Mouse (Mus musculus): ENCODE results near the gene Elf3. TPM values are rescaled to one million over a fixed set of nuclear protein-coding genes. Genes with fewer than 3 reads are reported as not detected.

Elf3 gene
- total RNA-seq (2017), result not detected in 2 replicates

DNA sequence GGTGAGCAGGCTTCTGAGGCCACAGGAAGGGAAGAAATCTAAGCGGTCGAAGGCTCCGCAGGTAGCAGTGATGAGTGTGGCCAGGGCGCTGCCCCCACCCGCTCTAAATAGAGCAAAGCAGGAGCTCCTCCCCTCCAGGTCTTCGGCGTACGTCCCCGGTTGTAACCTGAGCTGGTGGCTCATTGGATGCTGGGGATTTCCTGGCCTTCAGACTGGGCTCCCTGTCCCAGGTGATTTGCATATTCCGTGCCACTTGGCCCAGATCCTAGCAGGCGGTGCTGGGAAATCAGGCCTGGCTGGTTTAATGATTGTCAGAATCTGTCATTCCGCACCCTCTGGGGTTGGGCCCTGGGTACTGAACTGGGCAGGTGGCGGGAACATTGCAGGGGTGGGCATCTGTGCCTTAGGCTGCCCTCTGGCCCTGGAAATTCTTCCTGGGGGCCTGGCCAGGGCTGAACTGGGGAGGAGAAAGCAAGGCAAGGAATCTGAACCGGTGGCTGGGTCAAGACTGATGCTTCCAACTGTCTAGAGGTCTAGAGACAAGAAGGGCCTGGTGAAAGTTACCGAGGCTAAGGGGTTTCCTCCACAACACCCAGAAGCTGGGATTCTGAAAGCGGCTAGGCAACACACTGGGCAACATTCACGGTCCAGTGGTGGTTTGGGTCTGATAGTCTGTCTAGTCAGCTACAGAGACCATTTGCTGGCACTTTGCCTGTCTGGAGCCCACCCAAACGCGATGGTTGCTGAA, at the start of gene Elf3:
TSS of gene Elf3 (minus strand) at position 189 of the 748 bp plus-strand sequence.
- no peak for ATAC-seq (replicated peaks in 1 of 2; ENCODE audit: insufficient read depth in 1 of 2, low FRiP score in 2 of 2, low TSS enrichment in 1 of 2, low read depth in 1 of 2, poor library complexity in 2 of 2, severe bottlenecking in 2 of 2)

DNA sequence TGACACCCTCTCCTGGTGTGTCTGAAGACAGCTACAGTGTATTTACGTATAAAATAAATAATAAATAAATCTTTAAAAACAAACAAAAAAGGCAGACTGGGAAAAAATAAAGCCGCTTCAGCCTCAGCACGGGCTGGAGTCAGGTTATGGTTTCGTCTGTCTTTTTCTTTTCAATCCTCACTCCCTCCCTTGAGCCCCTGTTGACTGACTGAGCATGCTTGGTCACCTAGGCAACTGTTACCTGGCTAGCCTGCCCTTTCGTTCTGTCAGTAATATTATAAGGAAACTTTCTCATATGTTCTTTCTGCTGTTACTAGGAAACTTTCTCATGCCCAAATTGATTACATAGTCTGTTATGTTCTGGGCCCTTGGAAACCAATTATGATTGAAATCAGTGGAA, 32.5 kb upstream of the Elf3 start:
- ATAC-seq (replicated peaks in 1 of 2; ENCODE audit: insufficient read depth in 1 of 2, low FRiP score in 2 of 2, low TSS enrichment in 1 of 2, low read depth in 1 of 2, poor library complexity in 2 of 2, severe bottlenecking in 2 of 2), result no peak

DNA sequence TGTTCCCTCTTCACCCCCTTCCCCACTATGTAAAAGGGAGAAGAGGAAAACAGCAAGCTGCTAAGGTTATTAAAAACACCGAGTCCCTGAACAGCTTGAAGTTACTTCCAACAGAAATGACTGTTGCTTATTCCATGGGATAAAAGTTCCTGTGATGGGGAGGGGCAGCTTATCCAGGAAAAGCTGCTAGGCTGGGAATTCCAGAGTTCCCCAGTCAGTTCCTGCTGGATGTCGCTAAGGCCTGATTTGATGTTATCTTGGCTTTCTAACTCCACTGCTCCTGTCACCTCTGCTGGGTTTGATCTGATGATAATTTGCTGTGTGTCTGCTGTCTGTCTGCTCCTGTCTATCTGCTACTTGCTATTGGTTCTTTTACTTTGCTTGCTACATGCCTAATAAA, 27.9 kb upstream of the Elf3 start:
- no peak for ATAC-seq (replicated peaks in 1 of 2; ENCODE audit: insufficient read depth in 1 of 2, low FRiP score in 2 of 2, low TSS enrichment in 1 of 2, low read depth in 1 of 2, poor library complexity in 2 of 2, severe bottlenecking in 2 of 2)

DNA sequence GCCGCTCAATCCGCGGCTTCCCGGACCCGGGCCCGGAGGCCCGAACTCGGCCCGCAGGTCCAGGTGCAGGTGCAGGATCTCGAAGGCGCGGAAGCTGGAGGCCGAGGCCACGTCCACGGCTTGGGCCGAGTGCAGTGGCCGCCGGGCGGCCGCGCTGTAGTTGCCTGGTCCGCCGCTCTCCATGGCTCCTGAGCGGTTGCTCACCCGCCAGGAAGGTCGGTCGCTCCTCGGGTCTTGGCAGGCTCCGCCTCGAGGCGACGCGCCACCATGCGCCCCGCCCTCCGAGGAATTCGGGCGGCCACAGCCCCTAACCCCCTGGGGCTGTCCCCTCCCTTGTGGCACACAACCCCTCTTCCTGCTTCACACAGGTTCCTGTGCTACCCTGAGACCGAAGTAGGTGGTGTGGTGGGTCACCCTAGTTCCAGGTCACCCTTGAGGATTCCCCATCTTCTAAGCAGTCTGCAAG, 25.5 kb upstream of the Elf3 start, which contains the start of gene Rnpep:
TSS of gene Rnpep (minus strand) at position 259 of the 466 bp plus-strand sequence.
- ATAC-seq (replicated peaks in 1 of 2; ENCODE audit: insufficient read depth in 1 of 2, low FRiP score in 2 of 2, low TSS enrichment in 1 of 2, low read depth in 1 of 2, poor library complexity in 2 of 2, severe bottlenecking in 2 of 2), result peak; percentile 52 to 57

DNA sequence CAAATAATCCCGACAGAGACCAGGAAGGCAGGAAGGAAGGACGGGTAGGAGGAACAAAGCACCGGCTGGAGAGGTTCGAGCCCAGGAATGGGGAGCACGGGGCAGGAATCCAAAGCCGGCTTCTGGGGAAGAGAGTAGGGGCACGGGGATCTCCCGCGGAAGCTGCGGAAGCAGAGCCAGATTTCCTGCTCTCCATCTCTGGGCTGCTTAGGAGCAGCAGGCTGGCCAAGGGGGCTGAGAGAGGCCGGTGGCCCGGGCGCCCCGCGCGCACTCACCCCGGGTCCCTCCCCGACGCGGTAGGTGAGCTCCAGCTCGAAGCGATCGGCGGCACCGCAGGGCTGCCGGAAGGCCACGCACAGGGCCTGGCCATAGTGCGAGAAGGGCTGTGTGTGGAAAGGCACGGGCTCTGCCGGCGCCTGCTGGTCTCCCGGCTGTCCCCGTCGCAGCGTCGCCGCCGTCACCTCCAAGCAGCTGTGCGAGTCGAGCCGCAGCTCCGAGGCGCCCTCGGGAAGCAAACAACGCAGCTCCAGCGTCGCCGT, 25.0 kb upstream of the Elf3 start:
- ATAC-seq (replicated peaks in 1 of 2; ENCODE audit: insufficient read depth in 1 of 2, low FRiP score in 2 of 2, low TSS enrichment in 1 of 2, low read depth in 1 of 2, poor library complexity in 2 of 2, severe bottlenecking in 2 of 2), result peak in 1 of 2 experiments; percentile 20; a peak in 1 of 4 replicates

DNA sequence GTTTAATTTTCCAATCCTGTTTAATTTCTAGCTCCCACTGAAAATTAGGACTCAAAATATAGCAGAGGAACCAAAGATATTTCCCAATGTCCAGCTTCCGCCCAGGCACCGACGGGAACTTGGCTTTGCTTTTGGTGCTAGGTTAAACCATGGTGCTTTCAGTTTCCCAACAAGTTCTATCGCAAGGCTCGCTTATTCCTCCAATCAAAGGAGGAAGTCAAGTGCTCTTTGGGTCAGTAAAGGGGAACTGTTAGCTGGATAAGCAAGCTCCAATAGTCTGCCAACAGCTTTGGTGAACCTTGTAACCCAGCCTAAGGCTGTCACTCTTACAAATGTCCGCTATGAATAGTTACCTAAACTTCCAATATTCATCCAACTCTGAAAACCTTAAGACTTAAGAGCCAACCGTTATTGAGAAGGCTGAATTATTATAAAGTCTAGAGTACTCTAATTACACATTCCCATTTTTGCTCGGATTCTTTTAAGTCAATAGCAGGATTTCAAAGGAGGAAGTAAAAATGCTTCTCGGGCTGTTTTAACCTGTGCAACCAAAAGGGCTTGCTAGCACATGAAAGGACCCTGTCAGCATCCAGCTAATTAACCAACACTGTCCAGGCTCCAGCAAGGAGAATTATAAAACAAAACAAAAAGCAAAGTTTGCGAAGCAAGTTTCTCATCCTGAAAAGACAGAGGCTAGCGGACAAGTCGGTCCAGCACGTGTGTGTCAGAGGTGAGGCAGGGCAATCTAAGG, 24.3 kb upstream of the Elf3 start:
- ATAC-seq (replicated peaks in 1 of 2; ENCODE audit: insufficient read depth in 1 of 2, low FRiP score in 2 of 2, low TSS enrichment in 1 of 2, low read depth in 1 of 2, poor library complexity in 2 of 2, severe bottlenecking in 2 of 2), result peak; percentile 76 to 84

DNA sequence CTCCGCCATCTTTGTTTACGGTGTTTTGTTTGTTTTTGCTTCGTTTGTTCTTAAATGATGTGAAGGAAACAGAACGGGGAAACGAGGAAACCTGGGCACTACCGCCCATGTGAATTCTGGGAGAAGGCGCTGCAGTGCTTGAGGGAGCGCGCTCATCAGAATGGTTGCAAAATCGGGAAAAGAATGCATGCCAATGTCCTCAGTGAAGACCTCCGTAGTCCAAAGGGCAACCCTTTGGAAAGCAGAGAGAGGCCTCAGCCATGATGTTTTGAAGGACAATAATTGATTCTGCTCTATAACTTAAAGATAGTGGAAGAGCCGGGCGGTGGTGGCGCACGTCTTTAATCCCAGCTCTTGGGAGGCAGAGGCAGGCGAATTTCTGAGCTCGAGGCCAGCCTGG, 23.5 kb upstream of the Elf3 start:
- no peak for ATAC-seq (replicated peaks in 1 of 2; ENCODE audit: insufficient read depth in 1 of 2, low FRiP score in 2 of 2, low TSS enrichment in 1 of 2, low read depth in 1 of 2, poor library complexity in 2 of 2, severe bottlenecking in 2 of 2)

DNA sequence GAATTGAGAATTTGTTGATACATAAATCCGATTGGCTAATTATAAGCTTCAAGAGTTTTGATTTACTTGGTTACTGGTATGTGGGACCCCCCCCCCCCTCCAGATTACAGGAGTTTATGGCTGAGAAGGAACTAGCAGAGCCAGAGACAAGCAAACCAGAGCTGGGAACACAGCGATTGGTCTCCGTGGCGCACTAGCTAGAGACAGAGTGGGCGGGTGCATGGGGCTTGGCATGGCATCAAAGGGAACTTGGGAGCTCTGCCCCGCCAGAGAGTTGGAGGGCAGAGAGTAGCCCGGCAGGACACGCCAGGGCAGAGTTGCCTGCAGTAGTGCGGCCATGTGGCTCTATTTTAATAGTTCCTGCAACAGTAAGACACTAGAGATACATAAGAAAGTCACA, 22.3 kb upstream of the Elf3 start:
- peak; percentile 43 to 55; a peak in 3 of 4 replicates for ATAC-seq (replicated peaks in 1 of 2; ENCODE audit: insufficient read depth in 1 of 2, low FRiP score in 2 of 2, low TSS enrichment in 1 of 2, low read depth in 1 of 2, poor library complexity in 2 of 2, severe bottlenecking in 2 of 2)

DNA sequence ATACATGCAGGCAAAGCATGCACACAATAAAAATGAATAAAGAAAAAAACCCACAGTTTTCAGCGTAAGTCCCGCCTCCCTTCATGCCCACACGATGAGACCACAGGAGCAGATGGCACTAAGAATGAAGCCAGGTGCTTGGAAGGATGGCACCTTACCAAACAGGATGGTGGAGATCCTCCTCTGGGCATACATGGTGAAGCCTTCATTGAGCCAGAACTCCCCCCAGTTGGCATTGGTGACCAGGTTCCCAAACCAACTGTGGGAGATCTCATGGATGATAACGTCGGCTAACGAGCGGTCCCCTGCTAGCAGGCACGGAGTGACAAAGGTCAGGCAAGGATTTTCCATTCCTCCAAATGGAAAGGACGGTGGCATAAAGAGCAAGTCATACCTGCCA, 13.0 kb upstream of the Elf3 start:
- no peak for ATAC-seq (replicated peaks in 1 of 2; ENCODE audit: insufficient read depth in 1 of 2, low FRiP score in 2 of 2, low TSS enrichment in 1 of 2, low read depth in 1 of 2, poor library complexity in 2 of 2, severe bottlenecking in 2 of 2)

DNA sequence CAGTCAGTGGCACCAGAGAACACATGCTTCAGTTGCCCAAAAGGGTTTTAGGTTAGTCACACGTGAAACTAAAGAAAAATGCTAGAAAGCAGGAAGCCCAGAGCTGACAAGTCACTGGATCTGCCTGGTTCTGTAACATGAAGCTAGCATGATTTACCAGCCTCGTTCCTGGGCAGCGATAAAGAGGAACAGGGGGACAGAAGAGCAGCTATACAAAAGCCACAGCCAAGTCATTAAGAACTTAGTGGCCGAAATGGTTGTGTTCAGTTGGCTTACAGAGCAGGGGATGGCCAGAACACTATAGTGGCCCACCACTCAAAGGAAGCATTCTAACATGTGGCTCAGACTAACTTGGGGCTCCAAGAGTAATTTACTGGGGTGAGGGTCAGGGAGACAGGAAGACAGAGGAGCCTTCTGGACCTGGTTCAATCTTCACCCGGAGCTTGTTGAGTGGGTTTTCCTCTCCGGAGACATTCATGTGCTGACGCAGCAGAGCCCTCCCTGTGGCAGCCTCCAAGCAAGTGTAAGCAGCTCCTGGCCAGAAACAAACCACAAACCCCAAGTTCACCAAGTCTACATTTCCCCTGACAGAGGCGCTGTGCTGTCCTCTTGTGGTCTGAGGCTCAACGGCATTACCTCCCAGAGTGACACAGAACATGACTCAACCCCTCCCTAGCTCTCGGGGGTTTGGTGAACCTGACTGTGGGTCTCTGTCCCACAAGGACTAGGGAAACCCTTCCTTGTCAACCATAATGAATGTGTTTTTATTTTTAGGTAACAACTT, 9.5 kb upstream of the Elf3 start:
- ATAC-seq (replicated peaks in 1 of 2; ENCODE audit: insufficient read depth in 1 of 2, low FRiP score in 2 of 2, low TSS enrichment in 1 of 2, low read depth in 1 of 2, poor library complexity in 2 of 2, severe bottlenecking in 2 of 2), result peak; percentile 94 to 96

DNA sequence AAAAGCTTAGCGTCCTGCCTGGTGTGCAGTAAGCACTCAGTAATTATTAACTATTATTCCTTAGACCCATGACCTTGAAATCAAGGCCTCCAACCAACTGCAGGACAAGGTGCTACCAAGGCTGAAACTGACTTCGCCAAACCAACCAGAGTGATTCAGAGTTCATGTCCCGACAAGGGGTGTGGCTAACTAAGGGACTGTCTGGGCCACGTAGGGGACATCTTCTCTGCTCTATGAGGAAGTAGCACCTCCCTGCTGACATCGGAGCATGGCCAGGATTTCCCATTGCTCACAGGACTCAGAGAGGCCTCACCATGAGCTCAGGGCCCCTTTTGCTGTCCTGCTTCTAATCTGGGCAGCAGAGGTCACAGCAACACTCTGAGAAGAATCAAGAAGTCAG, 7.5 kb upstream of the Elf3 start:
- ATAC-seq (replicated peaks in 1 of 2; ENCODE audit: insufficient read depth in 1 of 2, low FRiP score in 2 of 2, low TSS enrichment in 1 of 2, low read depth in 1 of 2, poor library complexity in 2 of 2, severe bottlenecking in 2 of 2), result no peak

DNA sequence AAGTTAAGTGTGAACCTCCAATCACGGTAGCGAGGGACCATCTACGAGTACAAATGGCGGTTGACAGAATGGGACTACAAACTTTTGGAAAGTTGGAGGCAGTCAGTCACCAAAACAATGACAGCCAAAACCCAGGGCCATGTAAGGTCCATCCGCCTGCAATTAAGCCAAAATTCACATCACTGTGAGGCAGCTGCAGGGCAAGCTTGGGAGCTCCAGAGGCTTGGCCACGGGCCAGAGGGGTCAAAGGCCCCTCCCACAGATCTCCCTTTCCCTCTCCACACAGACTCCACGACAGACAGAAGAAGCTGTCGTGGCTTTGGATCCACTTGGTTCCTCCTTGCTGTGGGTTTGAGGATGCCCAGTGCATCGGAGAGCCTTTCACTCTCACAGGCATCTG, 4.9 kb upstream of the Elf3 start:
- ATAC-seq (replicated peaks in 1 of 2; ENCODE audit: insufficient read depth in 1 of 2, low FRiP score in 2 of 2, low TSS enrichment in 1 of 2, low read depth in 1 of 2, poor library complexity in 2 of 2, severe bottlenecking in 2 of 2), result no peak

DNA sequence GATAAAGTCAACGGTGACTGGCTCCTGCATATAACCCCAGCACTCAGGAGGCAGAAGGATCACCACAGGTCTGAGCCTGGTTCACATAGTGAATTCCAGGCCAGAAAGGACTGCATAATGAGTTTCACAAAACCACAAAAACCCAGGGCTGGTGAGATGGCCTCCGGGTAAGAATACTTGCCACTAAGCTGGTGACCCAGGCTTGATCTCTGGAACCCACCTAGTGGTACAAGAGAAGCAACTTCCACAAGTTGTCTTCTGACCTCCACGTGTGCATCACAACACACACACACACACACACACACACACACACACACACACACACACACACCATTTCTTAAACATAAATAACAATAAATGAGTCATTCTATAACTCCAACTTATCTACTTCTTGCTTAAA, 4.0 kb upstream of the Elf3 start:
- ATAC-seq (replicated peaks in 1 of 2; ENCODE audit: insufficient read depth in 1 of 2, low FRiP score in 2 of 2, low TSS enrichment in 1 of 2, low read depth in 1 of 2, poor library complexity in 2 of 2, severe bottlenecking in 2 of 2), result no peak

DNA sequence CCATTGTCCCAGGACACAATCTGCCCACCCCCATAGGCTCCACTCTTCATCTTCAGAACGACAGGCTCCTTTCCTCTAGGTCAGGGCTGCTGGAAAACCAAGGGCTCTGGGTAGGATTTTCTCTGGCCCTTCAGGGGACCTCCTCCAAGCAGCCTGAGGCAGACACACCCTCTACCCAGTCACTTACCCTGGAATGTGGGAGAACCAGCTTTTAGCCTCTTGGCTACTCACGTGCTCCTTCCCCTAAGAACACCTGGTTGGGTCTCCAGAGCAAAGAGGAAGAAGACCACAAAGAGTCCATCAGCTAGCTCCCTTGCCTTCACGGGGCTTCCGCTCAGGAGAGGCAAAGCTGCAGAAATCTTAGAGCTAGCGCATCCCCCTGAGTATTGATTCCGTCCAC, 2.6 kb upstream of the Elf3 start:
- no peak for ATAC-seq (replicated peaks in 1 of 2; ENCODE audit: insufficient read depth in 1 of 2, low FRiP score in 2 of 2, low TSS enrichment in 1 of 2, low read depth in 1 of 2, poor library complexity in 2 of 2, severe bottlenecking in 2 of 2)

DNA sequence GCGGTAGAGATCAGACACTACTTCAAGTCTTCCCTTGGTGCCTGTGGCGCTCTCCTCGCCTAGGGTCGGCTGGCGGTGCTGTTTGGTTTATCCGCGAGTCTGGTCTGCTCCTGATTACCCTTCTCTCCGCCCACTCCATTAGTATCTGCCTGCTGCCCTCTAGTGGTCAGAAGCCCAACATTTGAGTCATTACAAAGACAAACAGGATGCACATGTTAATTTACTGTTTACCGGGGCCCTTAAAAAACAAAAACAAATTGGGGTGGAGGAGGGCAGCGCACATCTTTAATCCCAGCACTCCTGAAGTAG, 714 bp upstream of the Elf3 start:
- peak; percentile 83 to 84 for ATAC-seq (replicated peaks in 1 of 2; ENCODE audit: insufficient read depth in 1 of 2, low FRiP score in 2 of 2, low TSS enrichment in 1 of 2, low read depth in 1 of 2, poor library complexity in 2 of 2, severe bottlenecking in 2 of 2)

DNA sequence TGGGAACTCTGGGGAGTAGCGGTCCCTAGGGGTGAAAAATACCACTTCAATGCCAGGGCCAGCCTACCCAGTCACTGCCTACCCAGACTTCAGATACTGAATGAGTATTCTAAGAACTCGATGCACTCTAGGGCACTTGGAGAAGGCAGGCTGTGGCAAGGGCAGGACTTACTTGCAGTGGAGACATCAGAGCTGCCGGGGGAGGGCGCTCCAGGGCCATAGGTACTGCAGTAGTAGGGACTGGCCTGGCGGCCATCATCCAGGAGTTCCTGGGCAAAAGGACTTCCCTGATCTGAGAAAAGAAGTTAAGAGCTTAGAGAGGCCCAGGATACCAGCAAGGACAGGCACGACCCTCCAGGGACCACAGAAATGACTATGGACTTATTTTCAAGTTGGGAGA, 2.1 kb downstream of the Elf3 start:
- ATAC-seq (replicated peaks in 1 of 2; ENCODE audit: insufficient read depth in 1 of 2, low FRiP score in 2 of 2, low TSS enrichment in 1 of 2, low read depth in 1 of 2, poor library complexity in 2 of 2, severe bottlenecking in 2 of 2), result no peak

DNA sequence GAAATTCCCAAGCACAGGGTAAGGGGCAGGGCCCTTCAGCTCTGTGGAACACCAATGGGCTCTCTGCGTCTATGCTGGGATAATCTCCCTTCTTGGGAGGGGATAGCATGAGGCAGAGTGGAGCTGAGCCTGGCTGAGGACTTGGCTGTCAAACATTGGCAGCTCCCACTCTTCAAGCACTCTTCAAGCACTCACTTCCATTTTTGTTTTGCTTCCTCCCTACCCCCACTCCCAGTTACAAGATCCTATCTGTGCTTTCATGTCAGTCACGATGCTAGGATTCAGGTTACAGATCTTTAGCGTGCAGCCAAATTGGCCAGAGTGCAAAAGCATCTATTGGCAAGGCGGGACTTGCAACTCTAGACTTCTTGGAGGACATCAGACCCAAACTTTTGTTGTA, 5.5 kb downstream of the Elf3 start:
- no peak for ATAC-seq (replicated peaks in 1 of 2; ENCODE audit: insufficient read depth in 1 of 2, low FRiP score in 2 of 2, low TSS enrichment in 1 of 2, low read depth in 1 of 2, poor library complexity in 2 of 2, severe bottlenecking in 2 of 2)

DNA sequence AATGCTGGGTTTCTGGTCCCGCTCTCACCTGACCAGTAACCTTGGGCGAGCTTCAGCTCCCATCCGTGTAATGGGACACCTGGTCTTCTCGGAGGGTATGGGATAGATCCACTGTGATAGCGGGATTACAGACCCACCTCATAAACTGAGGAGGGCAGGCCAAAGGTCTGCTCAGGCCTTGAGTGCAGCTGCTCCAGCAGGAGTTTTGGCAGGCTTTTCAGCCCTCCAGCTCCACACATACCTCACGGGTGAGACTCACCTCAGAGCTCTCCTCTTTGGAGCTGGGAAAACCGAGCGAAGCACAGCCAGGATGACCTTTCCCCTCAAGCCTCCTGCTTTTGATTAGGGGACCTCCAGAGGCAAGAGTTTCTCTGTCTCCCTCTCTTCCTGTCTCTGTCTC, 7.0 kb downstream of the Elf3 start:
- ATAC-seq (replicated peaks in 1 of 2; ENCODE audit: insufficient read depth in 1 of 2, low FRiP score in 2 of 2, low TSS enrichment in 1 of 2, low read depth in 1 of 2, poor library complexity in 2 of 2, severe bottlenecking in 2 of 2), result no peak
